In genomic region chr12:8301841-8302431, GRCm38 (mm10) we compare ENCODE assay signal across 8 mouse cellular contexts. TPM values are rescaled to one million over a fixed set of nuclear protein-coding genes. Genes with fewer than 3 reads are reported as not detected.
A peak's percentile ranks its signal among the peaks of the same experiment; 100 is the strongest.
DNase-seq lines count a peak whose midpoint lies in the region; ATAC-seq and TF ChIP-seq lines count a peak whose summit lies in the region.

Gene Gdf7 (minus strand): TSS chr12:8301954.

- no peaks in the 10 kb centered on the region for H3K36me3 ChIP-seq in ES-E14 (ENCODE audit: control insufficient read depth, insufficient read depth, low read length, poor library complexity, severe bottlenecking)
- no peaks in the 10 kb centered on the region for H3K36me3 ChIP-seq in liver, embryonic 16.5 days (ENCODE audit: control insufficient read depth, insufficient read depth)

- peak; percentile 90 for DNase-seq in heart, adult 11 months
- no peak for DNase-seq in heart, adult 18-20 months
- DNase-seq in ES-E14 (ENCODE audit: low read depth, low spot score), result no peak
- DNase-seq in cerebellum, adult 8-10 months, result no peak
- DNase-seq in ovary, postnatal 10 days (ENCODE audit: low spot score), result no peak
- DNase-seq in adrenal gland, postnatal 14 days, result no peak

- in situ Hi-C loops in ES-E14 (cut with MboI; ENCODE audit: low sequenced_read_pairs in 2 of 2, unreplicated experiment in 2 of 2), result loop anchor here in 1 of 2 experiments (10.0 kb wide), 1 partner anchor 237 kb away; no protein-coding TSS in a partner anchor

- no peaks in the 10 kb centered on the region for H3K9me3 ChIP-seq in ES-E14 (ENCODE audit: control insufficient read depth, insufficient read depth, low read depth, low read length)
- H3K9me3 ChIP-seq in liver, embryonic 16.5 days (replicated peaks; ENCODE audit: control insufficient read depth, low read length), result no peaks in the 10 kb centered on the region

- peak; percentile 26 for ATAC-seq in granulocyte monocyte progenitor cell, adult 5-6 weeks (replicated peaks; ENCODE audit: poor library complexity, severe bottlenecking)
- no peak for ATAC-seq in liver, embryonic 16.5 days (ENCODE audit: low read depth)

- H3K4me1 ChIP-seq in ES-E14 (ENCODE audit: control insufficient read depth in 2 of 2, insufficient read depth in 2 of 2, low read length in 2 of 2, poor library complexity in 1 of 2), result peaks cover 0 to 6% of the 10 kb centered on the region in 2 experiments; a peak in 3 of 4 replicates
- no peaks in the 10 kb centered on the region for H3K4me1 ChIP-seq in liver, embryonic 16.5 days (ENCODE audit: control insufficient read depth, low read depth, low read length)

- peaks cover 83% of the 10 kb centered on the region for H3K27me3 ChIP-seq in liver, embryonic 16.5 days (ENCODE audit: control insufficient read depth, insufficient read depth, low read depth, low read length)

- WGBS in liver, embryonic 16.5 days (ENCODE audit: insufficient replicate concordance), result 1% methylated on average over 50 of the region's 53 CpGs

- H3K27ac ChIP-seq in ES-E14 (ENCODE audit: insufficient read depth, low read depth, low read length, poor library complexity, severe bottlenecking), result no peak within 1 kb of the TSS
- H3K27ac ChIP-seq in liver, embryonic 16.5 days (ENCODE audit: low read length), result no peak within 1 kb of the TSS

- peak within 1 kb of the TSS; percentile 59 to 68 for H3K4me3 ChIP-seq in ES-E14 (ENCODE audit: insufficient read depth in 1 of 2, low read depth in 1 of 2, low read length in 2 of 2, poor library complexity in 1 of 2, severe bottlenecking in 1 of 2)
- peak within 1 kb of the TSS; percentile 36 for H3K4me3 ChIP-seq in liver, embryonic 16.5 days (ENCODE audit: low read depth, low read length)

- peak within 1 kb of the TSS; percentile 54 for H3K9ac ChIP-seq in ES-E14 (ENCODE audit: insufficient read depth, low read depth, low read length, poor library complexity, severe bottlenecking)
- no peak within 1 kb of the TSS for H3K9ac ChIP-seq in liver, embryonic 16.5 days (ENCODE audit: low read depth, low read length)

- H3K4me2 ChIP-seq in liver, embryonic 16.5 days (ENCODE audit: low read depth, low read length), result peak within 1 kb of the TSS; percentile 40

TF ChIP-seq in ES-E14, 5 proteins besides CTCF, POLR2A, EP300 and RAD21:
- TF ChIP-seq CHD2 (IDR thresholded peaks at IDR 0.05; ENCODE audit: low read depth, low read length), result no peak
- TF ChIP-seq ZNF384 (IDR thresholded peaks at IDR 0.05; ENCODE audit: low read depth, low read length), result no peak
- no peak for TF ChIP-seq HCFC1 (IDR thresholded peaks at IDR 0.05; ENCODE audit: borderline replicate concordance, insufficient read depth, low read length)
- no peak for TF ChIP-seq ZC3H11A (IDR thresholded peaks at IDR 0.05; ENCODE audit: borderline replicate concordance, low read depth, low read length)
- no peak for TF ChIP-seq MAFK (IDR thresholded peaks at IDR 0.05; ENCODE audit: insufficient read depth, low read depth, low read length)

RNA-seq across cellular contexts. Expression of gene Gdf7, which starts in this region (rescaled TPM):
- total RNA-seq in heart, adult 18-20 months (2021), result under 1 TPM; 0.17 to 0.26 TPM
- 0.71 and 1.7 TPM in 2 replicates for total RNA-seq in ES-E14 (2012; rRNA removed)
- total RNA-seq in granulocyte monocyte progenitor cell, adult 5-6 weeks (2014; fragmentation: Nextera tagmentation), result not detected in 2 replicates
- total RNA-seq in granulocyte monocyte progenitor cell, adult 5-6 weeks (2017), result not detected in 2 replicates
- not detected in 2 replicates for polyA plus RNA-seq in liver, embryonic 16.5 days (2015; fragmentation: Nextera tagmentation; extraction: Ambion mirVana)
- not detected in 2 replicates for total RNA-seq in adrenal gland, postnatal 14 days (2021)

Comparison
In these comparisons a context has a peak if more than half of its experiments do, and no peak if none do; other contexts are left out.
1. Peak in ATAC-seq in granulocyte monocyte progenitor cell, adult 5-6 weeks; RNA of the gene not detected or under 1 TPM.